Mouse (Mus musculus) central nervous system, embryonic 18 days (tissue): ENCODE measurements around the gene Gm10840. TPM values are rescaled to one million over a fixed set of nuclear protein-coding genes. Genes with fewer than 3 reads are reported as not detected.

Source experiments
- polyA plus RNA-seq: library from polyadenylated mRNA; depleted of rRNA; stranded (reverse); fragments of >200 nt; gene quantifications from 2 replicates; pipeline ENCODE4 v1.2.3, GENCODE M21; 2012; rRNA removed

Gene Gm10840
- polyA plus RNA-seq = not detected in 2 replicates

GRCm38 (mm10) chr11:106160841-106161721 is at the start of gene Gm10840, which contains the start of gene Limd2:
Gm10840 (plus strand) TSS chr11:106160850.
Limd2 (minus strand) TSS chr11:106160860.

GRCm38 (mm10) chr11:106202123-106202465 is 41.4 kb downstream of the Gm10840 start, which contains the start of gene Strada:
Strada (minus strand) TSS chr11:106202168.

Other genes starting within 250 kb of the Gm10840 start
- gene Cyb561, start 207.5 kb upstream of the Gm10840 start, polyA plus RNA-seq = 49.3 and 50.3 TPM in 2 replicates
- gene Ace, start 192.9 kb upstream of the Gm10840 start, polyA plus RNA-seq = 12.2 and 13.7 TPM in 2 replicates
- gene Ace3, start 166.2 kb upstream of the Gm10840 start, polyA plus RNA-seq = not detected in 2 replicates
- gene Kcnh6, start 152.7 kb upstream of the Gm10840 start, polyA plus RNA-seq = 1.8 and 2.1 TPM in 2 replicates
- gene Dcaf7, start 124.0 kb upstream of the Gm10840 start, polyA plus RNA-seq = 158 and 165 TPM in 2 replicates
- gene Taco1, start 94.8 kb upstream of the Gm10840 start, polyA plus RNA-seq = 12.3 and 13.9 TPM in 2 replicates
- gene Map3k3, start 76.2 kb upstream of the Gm10840 start, polyA plus RNA-seq = 28.1 and 28.5 TPM in 2 replicates
- 89.2 and 92.8 TPM in 2 replicates for gene Limd2, start within 50 bp of the Gm10840 start, polyA plus RNA-seq
- 46.5 and 48.0 TPM in 2 replicates for gene Strada, start 41.3 kb downstream of the Gm10840 start, polyA plus RNA-seq
- gene Ccdc47, start 55.5 kb downstream of the Gm10840 start, polyA plus RNA-seq = 54.8 and 62.3 TPM in 2 replicates
- gene Ddx42, start 56.1 kb downstream of the Gm10840 start, polyA plus RNA-seq = 49.7 and 52.5 TPM in 2 replicates
- 29.1 and 31.0 TPM in 2 replicates for gene Ftsj3, start 95.2 kb downstream of the Gm10840 start, polyA plus RNA-seq
- gene Psmc5, start 95.3 kb downstream of the Gm10840 start, polyA plus RNA-seq = 179 and 181 TPM in 2 replicates
- 27.0 and 30.3 TPM in 2 replicates for gene Smarcd2, start 112.1 kb downstream of the Gm10840 start, polyA plus RNA-seq
- 0.27 TPM in 2 replicates for gene Tcam1, start 115.8 kb downstream of the Gm10840 start, polyA plus RNA-seq
- not detected in 2 replicates for gene Gh, start 141.0 kb downstream of the Gm10840 start, polyA plus RNA-seq
- 0.54 and 0.83 TPM in 2 replicates for gene Cd79b, start 153.9 kb downstream of the Gm10840 start, polyA plus RNA-seq
- 0.04 and 0.13 TPM in 2 replicates for gene Scn4a, start 192.4 kb downstream of the Gm10840 start, polyA plus RNA-seq
- gene Prr29, start 204.6 kb downstream of the Gm10840 start, polyA plus RNA-seq = 0.23 TPM in 1 of 2 replicates, not detected in the other
- 12.2 and 12.7 TPM in 2 replicates for gene Icam2, start 227.2 kb downstream of the Gm10840 start, polyA plus RNA-seq